Mouse (Mus musculus) midbrain, postnatal 0 days (tissue): ENCODE measurements at regions not wholly inside any gene's neighbourhood (a gene's known extent, or its start where the extent isn't known, plus 50 kb on each side); places are given as distances from the start of the nearest gene placed in this dataset.

Experiments used
- ATAC-seq: fragments of 200-750 bp; cut with Nextera tagmentation; 2 replicates; pipeline ENCODE4 v1.8.0; 2017; ENCODE audit warnings: moderate number of reproducible peaks, mild to moderate bottlenecking, moderate TSS enrichment, moderate library complexity; ENCODE audit not compliant: low FRiP score
- DNase-seq: peaks from one replicate; pipeline ENCODE4 v3.0.0-alpha.2; 2015; ENCODE audit warnings: low spot score
- H3K27ac ChIP-seq: fragments of 300-500 bp; sonication (generic); 2 replicates; pipeline ENCODE4 v1.5.1; 2014; ENCODE audit warnings: low read depth, mild to moderate bottlenecking, low read length, mixed read lengths
- H3K27me3 ChIP-seq: fragments of 300-500 bp; sonication (generic); 2 replicates; pipeline ENCODE4 v1.6.1; 2014; ENCODE audit warnings: low read length, control low read depth, mixed read lengths; ENCODE audit not compliant: insufficient read depth
- H3K36me3 ChIP-seq: fragments of 300-500 bp; sonication (generic); 2 replicates; pipeline ENCODE4 v1.6.1; 2014; ENCODE audit warnings: low read length, control low read depth, mixed read lengths; ENCODE audit not compliant: insufficient read depth
- H3K4me1 ChIP-seq: fragments of 300-500 bp; sonication (generic); 2 replicates; pipeline ENCODE4 v1.6.1; 2014; ENCODE audit warnings: mild to moderate bottlenecking, control low read depth, antibody characterized with exemption, low read length, mixed read lengths; ENCODE audit not compliant: insufficient read depth
- H3K4me2 ChIP-seq: fragments of 300-500 bp; sonication (generic); 2 replicates; pipeline ENCODE4 v1.6.1; 2014; ENCODE audit warnings: low read depth, mild to moderate bottlenecking, low read length, mixed read lengths; ENCODE audit not compliant: poor library complexity, severe bottlenecking
- H3K4me3 ChIP-seq: fragments of 300-500 bp; sonication (generic); 2 replicates; pipeline ENCODE4 v1.5.1; 2014; ENCODE audit warnings: low read depth, mild to moderate bottlenecking, low read length, moderate library complexity
- H3K9ac ChIP-seq: fragments of 300-500 bp; sonication (generic); replicated peaks from 2 replicates; pipeline ENCODE4 v1.6.1; 2014; ENCODE audit warnings: mild to moderate bottlenecking, low read length, moderate library complexity, mixed read lengths; ENCODE audit not compliant: poor library complexity, severe bottlenecking
- H3K9me3 ChIP-seq: fragments of 300-500 bp; sonication (generic); 2 replicates; pipeline ENCODE4 v1.6.1; 2016; ENCODE audit warnings: low read length, control low read depth
- CTCF ChIP-seq: IDR thresholded peaks from 2 replicates; pipeline ENCODE4 v1.5.1; 2016; ENCODE audit warnings: antibody characterized with exemption, mild to moderate bottlenecking
- WGBS: fragments of 180-500 bp; shearing (Covaris S2); extraction: QIAGEN DNeasy Blood & Tissue Kit; methylation state at CpG from one replicate; pipeline ENCODE4 v1.1.7; 2014; 5-methylcytosine and 5-hydroxymethylcytosine counted together

DNA sequence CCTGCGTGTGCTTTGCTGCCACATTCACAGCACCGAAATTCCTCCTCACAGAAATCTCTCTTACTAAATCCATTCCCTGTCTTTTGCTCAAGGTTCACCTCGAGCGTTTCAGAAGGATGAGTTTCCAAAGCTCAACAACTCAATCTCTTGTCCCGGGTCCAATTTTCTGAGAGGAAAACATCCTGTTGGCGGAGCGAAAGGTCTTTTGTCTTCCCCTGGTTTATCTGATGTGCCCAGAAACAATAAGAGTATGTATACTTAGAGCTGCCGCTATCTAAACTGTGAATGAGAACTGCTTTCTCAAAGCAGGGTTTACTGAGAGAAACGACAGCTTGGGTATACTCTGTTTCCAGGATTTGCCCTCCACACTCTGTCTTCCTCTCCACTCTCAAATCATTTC lies 115.6 kb upstream of the Lrig3 start:
- Histone ChIP-seq H3K4me1 (no peaks in the 10 kb centered on the region), H3K9ac (no peak overlapping the region), H3K4me2 (no peak overlapping the region), H3K27ac (no peak overlapping the region), H3K36me3 (no peaks in the 10 kb centered on the region), H3K4me3 (no peak overlapping the region), H3K9me3 (no peaks in the 10 kb centered on the region), H3K27me3 (no peaks in the 10 kb centered on the region)
- no peak for TF ChIP-seq CTCF
- 55% methylated on average over 9 of the region's 9 CpGs for WGBS
- ATAC-seq (no peak), DNase-seq (no peak)

DNA sequence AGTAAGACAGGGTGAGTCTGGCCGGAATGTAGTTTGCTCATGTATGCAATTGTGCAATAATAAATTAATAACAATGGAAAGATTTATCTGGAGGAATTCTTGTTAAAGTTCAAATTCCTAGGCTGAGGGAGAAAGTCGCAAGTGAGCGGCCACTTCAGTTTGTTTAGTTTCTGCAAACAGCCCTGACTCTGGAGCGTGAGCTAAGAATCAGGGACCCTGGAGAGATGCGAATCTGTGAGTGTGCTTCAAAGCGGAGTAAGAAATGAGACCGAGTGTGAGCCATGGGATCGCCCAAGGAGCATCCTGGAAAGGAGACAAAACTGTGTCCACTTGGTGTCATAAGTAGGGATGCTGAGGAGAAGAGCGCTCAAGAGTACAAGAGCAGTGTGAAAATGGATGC lies 104.2 kb upstream of the Lrig3 start:
- 91% methylated on average over 9 of the region's 9 CpGs for WGBS
- DNase-seq, result no peak
- Histone ChIP-seq H3K36me3 (no peaks in the 10 kb centered on the region), H3K4me1 (no peaks in the 10 kb centered on the region), H3K27ac (no peak overlapping the region), H3K9ac (no peak overlapping the region), H3K4me2 (no peak overlapping the region), H3K9me3 (no peaks in the 10 kb centered on the region), H3K4me3 (no peak overlapping the region), H3K27me3 (no peaks in the 10 kb centered on the region)
- no peak for TF ChIP-seq CTCF
- no peak for ATAC-seq

DNA sequence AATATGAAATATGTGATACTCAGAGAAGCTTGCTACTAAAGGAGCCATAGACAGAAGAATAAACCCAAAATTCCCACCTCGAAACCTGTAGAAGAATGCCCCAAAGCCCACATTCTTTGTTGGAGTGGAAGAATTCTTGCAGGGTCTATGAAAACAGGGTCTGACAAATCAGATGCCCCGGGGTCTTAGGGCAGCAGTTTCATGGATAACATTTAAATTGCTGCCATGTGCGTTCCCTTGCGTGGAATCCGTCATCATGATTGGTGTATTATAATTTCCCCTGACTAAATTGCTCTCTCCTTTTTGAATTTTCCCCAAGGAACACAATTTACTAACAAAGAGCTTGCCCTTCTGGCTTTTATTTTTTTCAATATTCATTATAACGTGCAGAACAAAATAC lies 99.6 kb upstream of the Lrig3 start:
- TF ChIP-seq CTCF, result no peak
- no peak for ATAC-seq
- no peak overlapping the region for H3K4me2 ChIP-seq
- no peaks in the 10 kb centered on the region for H3K36me3 ChIP-seq
- H3K27ac ChIP-seq, result no peak overlapping the region
- H3K27me3 ChIP-seq, result no peaks in the 10 kb centered on the region
- no peak for DNase-seq
- no peaks in the 10 kb centered on the region for H3K9me3 ChIP-seq
- no peak overlapping the region for H3K4me3 ChIP-seq
- H3K9ac ChIP-seq, result no peak overlapping the region
- 72% methylated on average over 6 of the region's 6 CpGs for whole genome bisulfite sequencing
- no peaks in the 10 kb centered on the region for H3K4me1 ChIP-seq

DNA sequence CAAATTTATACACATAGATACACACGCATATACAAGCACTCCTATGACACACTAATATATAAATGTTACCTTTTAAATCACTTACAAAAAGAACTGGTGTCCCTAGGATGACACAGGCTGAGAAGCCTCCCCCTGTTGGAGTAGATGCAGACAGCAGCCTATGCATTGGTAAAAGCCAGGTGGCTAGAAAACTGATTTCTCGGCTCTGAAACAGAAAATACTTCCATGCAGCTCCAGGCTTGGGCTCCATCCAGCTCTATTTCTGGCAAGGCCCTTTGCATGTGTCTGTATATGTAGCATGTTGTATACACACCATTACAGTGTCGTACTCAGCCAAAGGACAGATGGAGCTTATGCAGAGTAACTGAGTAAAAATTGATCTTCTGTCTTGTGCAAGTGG lies 81.4 kb upstream of the Lrig3 start:
- no peaks in the 10 kb centered on the region for H3K4me1 ChIP-seq
- H3K4me2 ChIP-seq, result no peak overlapping the region
- DNase-seq (no peak), ATAC-seq (no peak)
- no peak overlapping the region for H3K4me3 ChIP-seq
- H3K27ac ChIP-seq, result no peak overlapping the region
- H3K9me3 ChIP-seq, result no peaks in the 10 kb centered on the region
- TF ChIP-seq CTCF, result peak; percentile 37
- 88% methylated on average over 3 of the region's 3 CpGs for WGBS
- H3K27me3 ChIP-seq, result no peaks in the 10 kb centered on the region
- H3K36me3 ChIP-seq, result no peaks in the 10 kb centered on the region
- H3K9ac ChIP-seq, result no peak overlapping the region

DNA sequence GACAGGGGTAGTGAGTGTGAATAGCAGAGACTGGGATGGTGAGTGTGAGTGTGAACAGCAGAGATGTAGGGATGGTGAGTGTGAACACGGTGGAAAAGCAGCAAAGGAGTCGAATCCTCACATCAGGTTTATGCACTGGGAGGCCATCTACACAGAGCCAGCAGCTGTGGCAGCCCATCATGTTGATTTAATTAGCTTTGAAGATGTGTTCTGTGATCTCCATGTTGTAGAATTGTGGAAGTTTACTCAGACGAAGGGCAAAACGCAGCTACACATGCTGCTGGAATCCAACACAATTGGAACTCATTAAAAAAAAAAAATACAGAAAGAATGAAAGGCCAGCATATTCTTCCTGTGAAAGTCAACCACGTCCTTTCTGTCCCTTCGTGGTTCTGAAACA lies 80.2 kb upstream of the Lrig3 start:
- Histone ChIP-seq H3K4me3 (no peak overlapping the region), H3K4me1 (no peaks in the 10 kb centered on the region), H3K4me2 (no peak overlapping the region), H3K9ac (no peak overlapping the region), H3K36me3 (no peaks in the 10 kb centered on the region), H3K27me3 (no peaks in the 10 kb centered on the region), H3K27ac (no peak overlapping the region), H3K9me3 (no peaks in the 10 kb centered on the region)
- no peak for TF ChIP-seq CTCF
- no peak for ATAC-seq
- no peak for DNase-seq
- WGBS, result 51% methylated on average over 6 of the region's 6 CpGs

DNA sequence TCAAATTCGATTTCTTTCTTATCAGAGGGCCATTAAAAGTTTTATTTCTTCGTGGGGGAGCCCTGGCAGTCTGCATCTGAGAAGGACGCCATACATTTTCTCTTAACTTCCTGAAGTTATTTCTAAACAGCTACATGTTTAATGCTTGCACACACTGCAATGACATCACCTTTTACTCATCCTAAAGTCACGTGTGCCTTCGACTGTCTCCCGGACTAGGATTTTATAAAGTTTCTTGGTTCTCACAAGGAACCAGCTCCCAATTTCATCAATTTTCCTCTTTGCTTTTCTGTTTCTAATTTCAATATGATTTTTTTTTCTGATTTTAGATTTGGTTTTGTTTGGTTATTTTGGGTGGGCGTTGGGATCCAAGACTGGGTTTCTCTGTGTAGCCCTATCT lies 73.8 kb upstream of the Lrig3 start:
- Histone ChIP-seq H3K4me1 (no peaks in the 10 kb centered on the region), H3K27me3 (no peaks in the 10 kb centered on the region), H3K27ac (no peak overlapping the region), H3K9me3 (no peaks in the 10 kb centered on the region), H3K4me3 (no peak overlapping the region), H3K36me3 (no peaks in the 10 kb centered on the region), H3K9ac (no peak overlapping the region), H3K4me2 (no peak overlapping the region)
- no peak for ATAC-seq
- no peak for TF ChIP-seq CTCF
- no peak for DNase-seq
- WGBS, result 90% methylated on average over 7 of the region's 7 CpGs
